13 mouse cellular contexts compared by ENCODE assay signal in genomic region chr10:100022090-100022834, GRCm38 (mm10). TPM values are rescaled to one million over a fixed set of nuclear protein-coding genes. Genes with fewer than 3 reads are reported as not detected.
A peak's percentile ranks its signal among the peaks of the same experiment; 100 is the strongest.
DNase-seq lines count a peak whose midpoint lies in the region; ATAC-seq and TF ChIP-seq lines count a peak whose summit lies in the region.
"Had no signal": no experiment of that assay in that cellular context is flagged by ENCODE, and none has a peak within 500 bp of the region (broad histone marks: within the 10 kb centered on the region; RNA-seq: fewer than 3 reads in every experiment).

No protein-coding gene starts in this region.

- no peak overlapping the region for H3K9ac ChIP-seq in lung, embryonic 14.5 days
- H3K9ac ChIP-seq in forebrain, embryonic 13.5 days, result no peak overlapping the region
- H3K9ac ChIP-seq: embryonic facial prominence, embryonic 15.5 days; limb, embryonic 13.5 days had no signal

- DNase-seq in lung, embryonic 14.5 days, result peak; percentile 21
- DNase-seq in lung, postnatal 36 days, result no peak
- DNase-seq in midbrain, embryonic 10.5 days (ENCODE audit: low spot score), result peak; percentile 30
- no peak for DNase-seq in testis, postnatal 10 days (ENCODE audit: low spot score)
- DNase-seq in layer of hippocampus, postnatal 14 days (ENCODE audit: low spot score in 2 of 2), result no peak
- DNase-seq in spleen, adult 12 weeks (ENCODE audit: low spot score), result no peak
- DNase-seq: cerebellum, postnatal 25 days; thymus, adult 18-20 months had no signal

- H3K27ac ChIP-seq in lung, embryonic 14.5 days (ENCODE audit: low read depth), result no peak overlapping the region
- peak overlapping the region; percentile 61 for H3K27ac ChIP-seq in forebrain, embryonic 13.5 days
- H3K27ac ChIP-seq in midbrain, embryonic 10.5 days (replicated peaks), result no peak overlapping the region
- H3K27ac ChIP-seq: embryonic facial prominence, embryonic 15.5 days; kidney, postnatal 0 days; limb, embryonic 13.5 days had no signal

- H3K4me1 ChIP-seq in lung, embryonic 14.5 days (ENCODE audit: insufficient read depth), result peaks cover 21% of the 10 kb centered on the region; the same call in 1 of the 2 replicates
- peaks cover 47% of the 10 kb centered on the region for H3K4me1 ChIP-seq in forebrain, embryonic 13.5 days
- H3K4me1 ChIP-seq in midbrain, embryonic 10.5 days, result peaks cover 36% of the 10 kb centered on the region

- H3K36me3 ChIP-seq in lung, embryonic 14.5 days (ENCODE audit: insufficient read depth), result peaks cover 11% of the 10 kb centered on the region; the same call in 1 of the 2 replicates
- no peaks in the 10 kb centered on the region for H3K36me3 ChIP-seq in forebrain, embryonic 13.5 days (ENCODE audit: poor library complexity, severe bottlenecking)
- H3K36me3 ChIP-seq in midbrain, embryonic 10.5 days, result no peaks in the 10 kb centered on the region
- H3K36me3 ChIP-seq: embryonic facial prominence, embryonic 15.5 days; limb, embryonic 13.5 days had no signal

- no peaks in the 10 kb centered on the region for H3K9me3 ChIP-seq in lung, embryonic 14.5 days (ENCODE audit: low read depth, low read length)
- peaks cover 7% of the 10 kb centered on the region for H3K9me3 ChIP-seq in forebrain, embryonic 13.5 days (replicated peaks)
- no peaks in the 10 kb centered on the region for H3K9me3 ChIP-seq in midbrain, embryonic 10.5 days (replicated peaks)
- H3K9me3 ChIP-seq: embryonic facial prominence, embryonic 15.5 days had no signal

- no peak overlapping the region for H3K4me2 ChIP-seq in lung, embryonic 14.5 days
- H3K4me2 ChIP-seq in forebrain, embryonic 13.5 days, result peak overlapping the region; percentile 29
- H3K4me2 ChIP-seq: embryonic facial prominence, embryonic 15.5 days; limb, embryonic 13.5 days had no signal

- ATAC-seq in lung, embryonic 14.5 days (ENCODE audit: insufficient read depth), result no peak
- ATAC-seq in forebrain, embryonic 13.5 days, result peak; percentile 72

- 49% methylated on average over 11 of the region's 11 CpGs for WGBS in lung, embryonic 14.5 days
- WGBS in forebrain, embryonic 13.5 days, result 10% methylated on average over 11 of the region's 11 CpGs
- 36% methylated on average over 11 of the region's 11 CpGs for WGBS in midbrain, embryonic 10.5 days

- TF ChIP-seq CTCF in lung, embryonic 14.5 days (IDR thresholded peaks at IDR 0.05; ENCODE audit: low read depth), result no peak

- H3K4me3 ChIP-seq in lung, embryonic 14.5 days (ENCODE audit: low read depth, low read length), result no peak overlapping the region
- H3K4me3 ChIP-seq in forebrain, embryonic 13.5 days, result no peak overlapping the region
- H3K4me3 ChIP-seq in midbrain, embryonic 10.5 days, result no peak overlapping the region
- H3K4me3 ChIP-seq: embryonic facial prominence, embryonic 15.5 days; limb, embryonic 13.5 days had no signal

- no peaks in the 10 kb centered on the region for H3K27me3 ChIP-seq in lung, embryonic 14.5 days (ENCODE audit: insufficient read depth, low read length)
- H3K27me3 ChIP-seq in forebrain, embryonic 13.5 days, result peaks cover 14% of the 10 kb centered on the region
- peaks cover 99% of the 10 kb centered on the region for H3K27me3 ChIP-seq in midbrain, embryonic 10.5 days (ENCODE audit: low read depth, poor library complexity, severe bottlenecking)

RNA-seq across cellular contexts. Expression of gene Kitl, which starts 6.8 kb away (rescaled TPM):
- polyA plus RNA-seq in lung, embryonic 14.5 days (2014; fragmentation: Nextera tagmentation; extraction: Ambion mirVana), result 57.5 and 60.4 TPM in 2 replicates
- polyA plus RNA-seq in forebrain, embryonic 13.5 days (2015; fragmentation: Nextera tagmentation; extraction: Ambion mirVana), result 19.6 and 26.6 TPM in 2 replicates
- polyA plus RNA-seq in midbrain, embryonic 10.5 days (2016; fragmentation: Nextera tagmentation; extraction: Ambion mirVana), result 10.5 and 11.9 TPM in 2 replicates
- 10 to 100 TPM; 29.1 to 49.0 TPM for total RNA-seq in layer of hippocampus, postnatal 14 days (2021)
- total RNA-seq: monocyte, adult 5-6 weeks had no signal

Comparison
In these comparisons a context has a peak if more than half of its experiments do, and no peak if none do; other contexts are left out.
1. DNase-seq: peak in lung, embryonic 14.5 days (single experiment) and midbrain, embryonic 10.5 days (single experiment); none in lung, postnatal 36 days (single experiment), testis, postnatal 10 days (single experiment), layer of hippocampus, postnatal 14 days (0 of 2) and spleen, adult 12 weeks (single experiment).